Mouse (Mus musculus) heart, adult 18-20 months (tissue): ENCODE data around the gene Mad2l2. TPM values are rescaled to one million over a fixed set of nuclear protein-coding genes. Genes with fewer than 3 reads are reported as not detected.

Experiments used
- DNase-seq, 2 experiments: peaks; one replicate each; pipeline ENCODE4 v3.0.0; 2021 to 2022; ENCODE audit warnings: mixed read lengths in 1 of 2
- total RNA-seq, 2 experiments: library from RNA; stranded (reverse); gene quantifications; 2 replicates each; pipeline ENCODE4 v1.2.3; 2021

Gene Mad2l2
- total RNA-seq, 2 experiments from 2014 or later, result 12.2 to 14.5 TPM

- no peak for DNase-seq
These were observed 13.5 kb downstream of the Mad2l2 start for GRCm38 (mm10) chr4:148143721-148144120.

- DNase-seq, result no peak
These were observed 17.5 kb downstream of the Mad2l2 start for GRCm38 (mm10) chr4:148147714-148148113.

- peak in 1 of 2 experiments; percentile 36 for DNase-seq
These were observed 19.4 kb downstream of the Mad2l2 start for GRCm38 (mm10) chr4:148149540-148149939.

- no peak for DNase-seq
These were observed 20.1 kb downstream of the Mad2l2 start for GRCm38 (mm10) chr4:148150242-148150641.

GRCm38 (mm10) chr4:148150953-148151266, 20.7 kb downstream of the Mad2l2 start:
- DNase-seq, result no peak

GRCm38 (mm10) chr4:148151267-148152168, 21.3 kb downstream of the Mad2l2 start, which contains the start of gene Fbxo6:
Fbxo6 (minus strand) TSS chr4:148152140.
- peak; percentile 90 to 94 for DNase-seq

- no peak for DNase-seq
These were observed 22.4 kb downstream of the Mad2l2 start for GRCm38 (mm10) chr4:148152547-148152946.

GRCm38 (mm10) chr4:148154006-148154405, 23.8 kb downstream of the Mad2l2 start:
- no peak for DNase-seq

- peak in 1 of 2 experiments; percentile 64 for DNase-seq
These were observed 24.8 kb downstream of the Mad2l2 start for GRCm38 (mm10) chr4:148154982-148155381.

GRCm38 (mm10) chr4:148158436-148159348, 28.5 kb downstream of the Mad2l2 start:
- DNase-seq, result no peak

- peak; percentile 91 to 92 for DNase-seq
These were observed 29.6 kb downstream of the Mad2l2 start for GRCm38 (mm10) chr4:148159544-148160435.

GRCm38 (mm10) chr4:148160436-148161390, 30.5 kb downstream of the Mad2l2 start, which contains the start of the genes Fbxo44 and Fbxo2:
Fbxo44 (minus strand) TSS chr4:148160482.
Fbxo2 (plus strand) TSS chr4:148160621.
- DNase-seq, result no peak

- peak; percentile 72 to 83 for DNase-seq
These were observed 33.8 kb downstream of the Mad2l2 start for GRCm38 (mm10) chr4:148164002-148164439.

GRCm38 (mm10) chr4:148164461-148164860, 34.3 kb downstream of the Mad2l2 start:
- DNase-seq, result no peak

GRCm38 (mm10) chr4:148165551-148165950, 35.4 kb downstream of the Mad2l2 start:
- DNase-seq, result no peak

- no peak for DNase-seq
These were observed 36.2 kb downstream of the Mad2l2 start for GRCm38 (mm10) chr4:148166431-148166830.

GRCm38 (mm10) chr4:148166986-148167385, 36.8 kb downstream of the Mad2l2 start:
- DNase-seq, result peak; percentile 57 to 88

GRCm38 (mm10) chr4:148168287-148168686, 38.1 kb downstream of the Mad2l2 start:
- peak; percentile 41 to 77 for DNase-seq

- DNase-seq, result no peak
These were observed 39.4 kb downstream of the Mad2l2 start for GRCm38 (mm10) chr4:148169586-148169985.

- peak; percentile 33 to 76 for DNase-seq
These were observed 40.7 kb downstream of the Mad2l2 start for GRCm38 (mm10) chr4:148170842-148171241.
